Mouse (Mus musculus) CH12.LX (cell line): Measurements from ENCODE around the gene Prkn.

ENCODE experiments used
- CTCF ChIP-seq, 2 experiments: IDR thresholded peaks in 1 of 2; conservative IDR thresholded peaks in 1 of 2; 2 replicates each; pipeline ENCODE4 v1.5.1; 2011 to 2012; ENCODE audit warnings: low read depth in 2 of 2, low read length in 2 of 2, improper control_type of control experiment in 1 of 2, inconsistent platforms in 1 of 2, mild to moderate bottlenecking in 1 of 2, moderate library complexity in 1 of 2
- ELF1 ChIP-seq: IDR thresholded peaks from 2 replicates; pipeline ENCODE4 v1.6.1; 2014; ENCODE audit warnings: low read depth, mild to moderate bottlenecking, inconsistent platforms, low read length, improper control_type of control experiment
- EP300 ChIP-seq: IDR thresholded peaks from 2 replicates; pipeline ENCODE4 v1.6.1; 2011; ENCODE audit warnings: low read length, improper control_type of control experiment
- ETS1 ChIP-seq: conservative IDR thresholded peaks from 2 replicates; pipeline ENCODE4 v1.6.1; 2012; ENCODE audit warnings: low read depth, mild to moderate bottlenecking, inconsistent platforms, low read length, improper control_type of control experiment, moderate library complexity
- POLR2A ChIP-seq: IDR thresholded peaks from 2 replicates; pipeline ENCODE4 v1.6.1; 2011; ENCODE audit warnings: low read depth, mild to moderate bottlenecking, improper control_type of control experiment, low read length
- TCF12 ChIP-seq: IDR thresholded peaks from 2 replicates; pipeline ENCODE4 v1.6.1; 2014; ENCODE audit warnings: low read depth, mild to moderate bottlenecking, inconsistent platforms, low read length, improper control_type of control experiment

DNA sequence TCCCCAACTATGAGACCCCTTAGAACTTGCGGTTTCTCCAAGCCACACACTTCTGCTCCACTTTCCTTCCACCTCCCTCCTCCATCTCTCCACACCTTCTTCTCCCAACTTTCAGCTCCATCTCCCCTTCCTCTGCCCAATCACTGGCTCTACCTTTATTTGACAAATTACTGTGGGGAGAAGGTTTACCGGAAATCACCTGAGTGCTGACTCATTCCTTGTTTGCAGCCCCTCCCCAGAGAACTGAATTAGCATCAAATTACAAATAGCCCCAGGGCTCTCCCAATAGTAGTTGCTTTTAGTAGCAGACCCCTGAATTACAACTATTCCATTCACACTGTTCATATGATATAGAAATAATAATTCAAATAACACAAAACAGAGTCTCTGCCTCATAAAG lies 1036.1 kb downstream of the Prkn start:
- TF ChIP-seq CTCF (conservative IDR thresholded peaks at IDR 0.05 in 1 of 2, IDR thresholded peaks at IDR 0.05 in 1 of 2; ENCODE audit: low read depth in 2 of 2, low read length in 2 of 2) (no peak), TCF12 (no peak), POLR2A (no peak), ELF1 (no peak), EP300 (no peak), ETS1 (no peak)
